Mouse (Mus musculus): ENCODE data around the gene Lig4.
A peak's percentile ranks its signal among the peaks of the same experiment; 100 is the strongest.

The Lig4 gene

DNA sequence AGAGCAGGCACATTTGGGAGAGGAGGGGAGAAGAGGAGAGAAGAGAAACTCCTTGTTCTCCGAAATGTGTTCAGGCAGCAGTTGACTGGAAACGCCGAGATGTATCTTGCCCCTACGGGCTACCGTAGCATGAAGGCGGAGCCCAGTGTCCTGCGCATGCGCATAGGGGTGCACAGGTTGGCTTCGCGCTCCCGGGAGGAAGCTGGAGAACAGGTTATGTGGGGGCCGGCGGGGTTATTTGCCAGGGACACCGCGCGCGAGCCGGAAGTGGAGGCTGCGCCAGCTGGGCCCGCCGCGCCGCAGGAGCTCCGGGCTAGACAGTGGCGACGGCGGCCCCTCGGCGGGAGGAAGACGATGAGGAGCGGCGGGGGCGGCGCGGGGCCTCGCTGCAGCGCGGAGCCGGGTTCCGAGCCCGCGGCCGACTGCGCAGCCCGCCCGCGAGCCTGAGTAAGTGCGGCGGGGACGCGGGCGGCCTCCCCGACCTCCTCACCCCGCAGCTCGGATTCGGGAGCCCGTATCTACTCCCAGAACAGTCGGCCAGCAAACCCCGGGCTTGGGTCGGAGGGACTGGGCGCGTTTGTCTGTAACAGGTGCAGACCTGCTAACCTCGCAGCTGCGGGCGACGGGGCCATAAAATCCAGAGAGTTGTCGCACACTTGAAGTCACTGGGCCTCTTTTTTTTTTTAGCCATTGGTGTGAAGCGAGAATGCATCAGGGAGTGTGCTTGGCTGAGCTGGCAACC is at the start of gene Lig4, which contains the start of gene Abhd13:
Gene Lig4 (minus strand): TSS at position 114 of the 742 bp plus-strand sequence.
Gene Abhd13 (plus strand): TSS at position 135 of the 742 bp plus-strand sequence.
- DNase-seq (ENCODE audit: low spot score): peak; percentile 96

DNA sequence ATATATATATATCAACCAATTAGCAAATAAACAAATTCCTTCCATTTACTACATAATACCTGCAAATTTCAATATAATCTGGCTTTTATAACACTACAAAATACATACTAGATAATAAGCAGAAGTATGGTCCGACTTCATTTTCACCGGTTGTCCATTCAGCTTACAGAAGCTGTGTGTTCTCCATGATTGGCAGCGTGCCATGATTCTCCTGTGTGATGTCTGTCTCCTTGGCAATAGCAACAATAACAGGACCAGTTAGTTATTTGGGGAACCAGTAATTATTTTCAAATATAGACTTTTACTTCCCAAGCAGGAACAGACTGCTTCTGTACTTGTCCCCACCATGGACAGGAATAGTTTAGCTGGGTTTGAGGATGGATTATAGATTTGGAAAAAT is 39.7 kb upstream of the Lig4 start:
- no peak for DNase-seq (ENCODE audit: low spot score)

DNA sequence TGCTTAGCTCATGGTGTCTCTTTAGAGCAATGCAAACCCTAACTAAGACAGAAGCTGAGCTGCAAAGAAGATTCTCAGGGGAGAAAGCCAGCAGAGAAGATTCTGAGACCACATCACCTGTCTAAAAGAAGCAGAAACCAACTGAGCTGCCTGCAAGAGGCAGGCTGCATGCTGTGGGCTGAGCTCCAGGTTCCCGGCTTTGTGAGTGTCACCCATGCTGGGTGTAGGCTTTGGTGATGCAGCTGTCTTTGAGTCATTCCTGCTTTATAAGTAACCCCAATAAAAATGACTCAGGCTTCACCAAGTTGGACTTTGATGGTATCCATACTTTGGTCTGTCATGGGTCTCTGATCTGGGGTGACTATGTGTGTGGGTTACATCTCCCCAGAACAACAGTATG is 38.8 kb upstream of the Lig4 start:
- DNase-seq (ENCODE audit: low spot score): no peak

DNA sequence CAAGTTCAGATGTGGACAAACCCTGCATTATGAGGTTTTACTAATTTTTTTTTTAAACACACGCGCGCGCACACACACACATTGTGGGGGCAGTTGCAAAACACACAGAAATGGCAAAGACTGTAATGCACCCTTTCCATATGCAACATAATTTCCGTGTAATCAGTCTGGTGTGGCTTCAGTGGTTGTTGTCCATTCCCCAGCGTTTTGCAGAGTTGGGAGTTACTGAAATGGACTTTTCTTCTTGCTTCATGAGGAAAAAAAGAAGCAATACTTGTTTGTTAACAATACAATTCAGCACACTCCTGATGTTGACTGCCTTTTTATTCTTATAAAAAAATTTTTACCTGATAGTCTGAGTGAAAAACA is 30.2 kb upstream of the Lig4 start:
- DNase-seq (ENCODE audit: low spot score): no peak

DNA sequence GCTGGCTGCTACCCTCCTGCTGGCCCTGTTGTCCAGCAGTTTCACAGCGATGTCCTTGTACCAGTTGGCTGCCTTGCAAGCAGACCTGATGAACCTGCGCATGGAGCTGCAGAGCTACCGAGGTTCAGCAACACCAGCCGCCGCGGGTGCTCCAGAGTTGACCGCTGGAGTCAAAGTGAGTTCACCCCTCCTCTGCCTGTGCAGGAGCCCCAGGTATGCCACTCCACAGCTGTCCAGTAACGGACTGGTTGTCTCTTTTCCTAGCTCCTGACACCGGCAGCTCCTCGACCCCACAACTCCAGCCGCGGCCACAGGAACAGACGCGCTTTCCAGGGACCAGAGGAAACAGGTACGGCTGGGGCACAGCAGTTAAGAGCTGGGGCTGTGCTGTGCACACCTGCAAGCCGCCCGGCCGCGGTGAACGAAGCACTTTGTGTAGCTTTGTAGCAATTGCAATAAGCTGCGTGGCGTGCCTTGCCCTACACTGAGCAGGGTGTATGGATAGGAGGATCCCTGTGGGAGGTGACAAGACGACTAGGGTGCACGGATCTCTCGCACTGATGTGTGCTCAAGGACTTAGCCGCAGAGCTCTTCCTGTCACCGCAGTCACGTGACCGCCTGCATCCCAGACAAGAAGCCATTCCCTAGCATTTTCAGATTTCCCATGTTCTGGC is 29.6 kb upstream of the Lig4 start:
- peak; percentile 4 for DNase-seq (ENCODE audit: low spot score)

DNA sequence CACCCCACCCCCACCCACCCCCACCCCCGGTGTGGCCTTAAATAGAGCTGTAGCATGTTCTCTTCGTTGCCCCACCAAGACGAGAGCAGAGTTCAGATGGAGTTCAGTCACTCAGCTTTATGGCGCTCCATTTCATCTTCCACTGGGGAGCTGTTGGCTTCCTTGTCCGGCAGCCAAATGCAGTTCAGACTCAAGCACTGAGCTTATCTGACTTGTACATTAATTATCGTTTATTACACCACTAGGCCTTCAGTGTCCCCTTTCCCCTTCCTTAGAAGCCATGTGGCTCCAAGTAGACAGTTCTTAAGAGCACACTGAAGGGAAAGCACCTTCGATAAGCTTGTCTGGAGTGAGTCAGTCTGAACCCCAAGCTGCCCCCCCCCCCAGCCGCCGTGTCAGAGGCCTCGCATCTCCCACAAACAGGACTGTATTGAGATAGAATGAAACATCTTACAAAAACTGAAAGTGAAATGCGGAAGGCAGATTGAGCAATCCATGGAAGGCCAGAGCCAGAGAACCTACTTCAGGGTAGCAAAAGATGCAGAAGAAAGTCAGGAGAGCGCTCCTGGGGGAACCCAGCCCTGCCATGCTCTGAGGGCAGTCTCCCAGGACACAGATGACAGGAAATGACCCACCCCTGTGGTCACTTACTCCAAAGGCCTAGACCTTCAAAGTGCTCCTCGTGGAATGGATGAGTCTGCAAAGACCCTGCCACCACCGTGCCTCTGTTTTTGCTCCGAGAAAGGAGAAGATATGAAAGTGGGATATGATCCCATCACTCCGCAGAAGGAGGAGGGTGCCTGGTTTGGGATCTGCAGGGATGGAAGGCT is 28.9 kb upstream of the Lig4 start, which contains the start of gene Tnfsf13b:
Gene Tnfsf13b (plus strand): TSS at position 312 of the 830 bp plus-strand sequence.
- no peak for DNase-seq (ENCODE audit: low spot score)

DNA sequence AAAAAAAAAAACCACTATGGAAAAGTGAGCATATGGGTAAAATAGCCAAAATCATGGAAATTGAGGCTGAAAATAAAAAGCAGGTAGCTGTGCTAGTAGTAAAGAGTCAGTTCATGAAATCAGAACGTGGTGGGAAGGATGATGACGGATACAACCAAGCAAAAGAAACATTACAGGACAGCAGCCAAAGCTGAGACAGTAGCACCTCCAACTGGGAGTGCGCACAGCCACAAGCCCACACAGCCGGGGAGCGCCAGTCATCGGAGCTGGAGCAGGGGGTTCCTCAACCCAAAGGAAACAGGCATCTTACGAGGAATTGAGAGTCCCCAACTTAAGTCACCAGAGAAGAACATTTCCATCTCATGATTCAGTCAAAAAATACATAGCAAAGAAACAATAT is 26.6 kb upstream of the Lig4 start:
- no peak for DNase-seq (ENCODE audit: low spot score)

DNA sequence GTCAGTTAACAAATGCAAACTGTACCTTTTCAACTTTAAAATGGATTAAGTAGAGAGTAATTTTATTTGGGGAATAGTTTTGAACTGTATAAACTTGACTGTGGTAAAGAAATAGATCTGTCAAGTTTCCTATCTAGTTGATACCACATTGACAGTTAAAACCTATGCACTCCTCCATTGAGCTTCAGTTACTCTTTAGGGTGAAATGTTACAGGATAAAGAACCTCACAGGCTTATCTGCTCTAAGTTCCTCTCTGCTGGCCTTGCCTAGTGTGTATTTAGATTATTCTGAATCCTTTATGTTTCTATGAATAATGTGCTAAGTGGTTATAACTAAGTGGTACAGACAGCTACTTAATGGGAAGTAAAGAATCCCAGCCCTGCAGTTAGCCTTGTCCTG is 2.7 kb upstream of the Lig4 start:
- DNase-seq (ENCODE audit: low spot score): no peak

DNA sequence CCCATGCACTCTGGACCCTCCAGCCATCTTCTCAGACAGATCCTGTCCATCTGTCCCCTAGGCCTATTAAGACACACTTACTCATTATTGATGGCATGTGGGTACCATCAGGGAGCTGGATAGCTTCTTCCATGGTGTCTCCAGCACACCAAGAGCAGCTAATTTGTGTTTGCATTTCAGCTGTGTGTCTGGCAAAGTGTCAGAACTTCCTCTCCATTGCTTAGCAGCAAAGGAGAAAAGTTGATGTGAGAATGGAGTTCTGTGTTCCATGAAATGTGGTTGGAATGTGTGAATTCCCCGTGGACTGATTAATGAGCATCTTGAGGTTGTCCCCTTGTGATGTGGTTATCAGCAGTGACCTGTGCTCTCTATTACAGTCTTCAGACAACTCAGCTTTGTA is 2.3 kb upstream of the Lig4 start:
- no peak for DNase-seq (ENCODE audit: low spot score)

DNA sequence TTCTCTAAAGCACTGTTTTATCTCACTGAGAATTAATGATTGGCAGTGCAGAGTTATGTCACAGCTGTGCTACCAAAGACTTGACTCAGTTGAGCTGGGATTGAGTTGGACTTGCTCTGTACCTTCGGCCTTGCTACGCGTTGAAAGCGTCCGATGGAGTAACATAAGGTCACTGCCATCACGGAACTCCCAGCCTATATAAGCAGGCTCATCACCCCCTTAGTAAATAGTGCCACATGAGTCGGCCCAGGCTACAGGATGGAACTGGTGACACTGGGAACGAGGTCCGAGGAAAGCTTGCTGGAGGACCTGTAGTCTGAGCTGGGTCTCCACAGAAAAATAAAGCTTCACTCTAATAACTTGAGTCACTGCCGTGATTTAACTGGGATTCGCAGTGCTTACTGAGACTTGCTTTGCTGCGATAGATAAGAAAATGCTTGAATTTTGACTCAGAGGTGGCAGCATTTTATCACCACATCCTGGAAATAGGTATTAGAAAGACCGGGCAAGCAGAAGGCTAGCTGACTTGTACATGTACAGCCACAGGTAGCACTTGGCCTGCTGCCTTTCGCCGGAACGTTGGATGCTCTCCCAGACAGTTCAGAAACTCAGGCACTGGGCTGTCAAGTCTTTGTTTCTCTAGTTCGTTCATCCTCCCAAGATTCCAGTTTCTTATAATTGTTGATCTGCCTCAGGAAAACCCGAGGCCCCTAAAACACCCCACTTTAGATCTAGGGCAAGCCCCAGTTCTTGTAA is 1.2 kb upstream of the Lig4 start:
- peak; percentile 5 for DNase-seq (ENCODE audit: low spot score)

DNA sequence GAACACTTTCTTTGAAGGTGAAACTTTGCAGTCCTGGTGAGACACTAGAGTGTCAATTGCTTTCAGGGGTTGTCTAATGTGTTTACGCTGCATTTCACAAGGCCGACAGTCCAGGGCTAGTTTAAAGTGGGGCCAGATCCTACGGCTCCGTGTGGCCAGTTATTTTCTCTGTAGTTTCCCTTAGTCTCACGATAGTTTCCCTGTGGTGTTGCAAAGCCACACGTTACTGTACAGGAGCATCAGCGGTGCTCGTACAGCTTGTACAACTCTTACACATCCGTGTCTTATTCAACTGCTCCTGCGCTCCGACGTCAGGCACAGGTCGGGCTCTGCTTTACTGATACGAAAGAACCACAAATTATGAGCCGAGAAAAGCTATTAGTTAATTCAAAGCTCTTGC is 470 bp downstream of the Lig4 start:
- peak; percentile 2 for DNase-seq (ENCODE audit: low spot score)

DNA sequence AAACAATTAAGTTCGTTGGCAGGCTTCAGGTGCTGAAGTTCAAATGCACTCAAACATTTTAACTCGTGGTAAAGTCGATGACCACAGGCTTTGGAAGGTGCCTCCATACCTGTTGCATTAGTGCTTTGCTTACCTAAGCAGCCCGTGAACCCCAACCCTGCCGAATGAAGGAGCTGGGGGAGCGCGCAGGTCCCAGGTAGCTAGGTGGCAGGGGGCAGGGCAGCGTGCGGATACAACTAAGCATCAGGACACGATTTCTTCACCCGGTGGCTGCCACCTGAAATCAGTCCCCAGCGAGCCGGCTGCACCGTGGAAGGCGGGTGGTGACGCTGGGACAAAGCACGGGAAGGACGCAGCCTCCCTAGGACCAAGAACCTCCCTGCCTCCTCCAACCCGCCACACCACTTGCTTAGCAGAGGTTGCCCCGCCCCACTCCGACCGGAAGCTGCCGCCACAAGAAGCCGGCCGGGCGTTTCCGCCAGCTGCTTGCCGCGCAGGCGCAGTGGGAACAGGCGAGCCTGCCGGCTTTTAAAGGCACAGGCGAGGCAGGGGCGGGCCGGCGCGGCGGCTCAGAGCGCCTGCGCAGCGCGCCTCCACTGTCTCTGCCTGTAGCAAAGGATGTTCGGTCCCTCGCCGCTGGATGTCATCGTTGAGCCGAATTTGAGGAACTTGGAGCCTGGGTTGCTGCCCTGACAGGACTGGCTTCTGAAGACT is 1.4 kb downstream of the Lig4 start:
- peak; percentile 98 for DNase-seq (ENCODE audit: low spot score)

DNA sequence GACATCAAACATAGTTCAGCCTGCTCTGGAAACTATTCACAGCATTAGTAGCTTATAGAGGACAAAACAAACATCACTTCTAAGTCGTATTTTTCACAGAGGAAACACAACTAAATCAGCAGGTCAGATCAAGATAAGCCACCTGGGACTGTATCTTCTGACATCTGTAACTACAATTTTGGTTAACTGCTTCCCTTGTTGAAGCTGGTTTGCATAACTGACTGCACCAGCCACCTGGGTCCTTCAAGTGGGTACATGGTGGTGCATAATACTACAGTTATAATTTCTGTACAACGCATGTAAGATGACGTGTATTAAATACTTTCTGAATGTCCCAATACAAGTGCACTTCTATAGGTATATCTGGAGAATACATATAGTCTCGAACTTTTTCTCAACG is 2.2 kb downstream of the Lig4 start:
- no peak for DNase-seq (ENCODE audit: low spot score)

DNA sequence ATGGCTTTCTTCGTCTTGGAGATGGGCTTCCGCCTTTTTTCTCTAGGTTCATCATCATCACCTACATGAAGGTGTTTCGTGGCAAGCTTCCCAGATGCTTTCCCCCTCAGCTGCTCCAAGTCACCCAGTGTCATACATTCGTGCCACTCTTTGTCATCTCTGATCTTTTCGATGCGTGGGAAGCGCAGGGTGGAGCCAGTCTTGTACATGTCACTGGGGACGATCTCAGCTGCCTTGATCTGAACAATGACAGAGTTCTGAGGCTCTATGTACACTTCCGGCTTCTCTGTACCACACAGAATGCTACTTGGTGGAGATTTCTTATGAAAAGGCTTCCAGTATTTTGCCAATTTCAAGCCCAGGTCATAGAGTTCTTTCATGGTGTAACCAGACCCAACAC is 5.6 kb downstream of the Lig4 start:
- DNase-seq (ENCODE audit: low spot score): no peak

DNA sequence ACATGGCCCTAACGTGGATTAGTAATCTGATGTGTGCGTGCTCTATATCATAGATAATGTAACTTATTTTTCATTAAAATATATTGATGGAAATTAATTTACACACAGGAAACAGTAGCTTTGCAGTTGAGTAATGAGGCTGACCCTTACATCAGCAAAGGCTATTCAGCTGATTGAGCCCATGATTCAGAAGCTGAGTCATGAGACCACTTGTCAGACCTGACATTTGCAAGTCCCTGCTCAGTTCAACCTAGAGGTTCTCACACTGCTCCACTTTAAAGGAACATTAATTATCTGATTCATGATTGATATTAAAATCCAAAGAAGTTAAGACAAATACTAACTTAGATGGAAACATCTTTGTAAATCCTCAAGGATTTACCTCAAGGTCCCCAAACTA is 17.6 kb downstream of the Lig4 start:
- no peak for DNase-seq (ENCODE audit: low spot score)

DNA sequence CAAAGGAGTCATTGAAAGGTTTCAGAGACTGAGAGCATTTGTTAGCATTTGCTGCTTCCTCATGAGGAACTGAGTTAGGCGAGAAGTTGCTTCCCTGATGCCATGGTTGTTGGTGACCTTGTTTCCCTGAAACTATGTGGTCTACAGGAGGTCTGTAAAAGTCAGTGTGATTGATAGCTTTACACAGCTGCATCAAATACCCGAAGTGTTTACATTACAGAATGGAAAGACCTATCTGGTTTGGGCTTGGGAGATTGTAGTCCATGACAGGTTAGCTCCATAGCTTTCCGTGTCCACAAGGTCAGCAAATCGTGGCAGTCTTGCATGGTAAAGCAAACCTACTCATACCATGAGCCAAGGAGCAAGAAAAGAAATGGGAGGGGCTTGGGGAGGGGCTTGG is 19.1 kb downstream of the Lig4 start:
- no peak for DNase-seq (ENCODE audit: low spot score)

DNA sequence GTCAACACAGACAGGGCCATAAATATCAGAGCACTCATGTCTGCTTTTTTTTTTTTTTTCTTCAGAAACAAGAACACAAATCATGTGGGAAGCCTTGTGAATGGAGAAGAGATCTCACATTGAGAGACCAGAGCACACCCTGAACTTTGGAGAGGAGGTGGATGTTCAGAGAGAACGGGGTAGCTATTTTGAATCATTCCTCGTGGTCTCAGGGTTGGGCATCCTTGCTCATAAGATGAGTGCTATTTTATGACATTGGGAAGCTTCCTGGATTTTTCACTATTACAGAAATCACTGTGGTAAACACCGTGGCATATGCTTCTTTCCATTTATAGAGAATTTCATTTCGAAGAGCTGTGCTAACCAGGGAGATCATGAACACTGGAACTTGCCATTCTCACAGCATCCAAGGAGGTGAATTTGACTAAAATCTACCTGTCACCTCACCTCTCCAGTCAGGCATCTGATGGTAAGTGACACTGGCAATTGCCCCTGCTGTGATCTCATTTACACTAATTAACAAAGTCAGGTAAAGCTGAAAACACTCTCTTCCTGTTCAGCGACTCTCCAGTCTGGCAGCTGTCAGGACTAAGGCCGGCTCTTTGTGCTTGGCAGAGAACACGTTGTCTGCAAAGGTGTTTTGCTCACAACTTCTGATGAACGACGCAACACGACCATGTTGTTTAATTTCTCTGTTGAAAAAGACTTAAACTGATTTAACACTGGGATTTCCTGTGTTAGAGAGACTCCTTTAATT is 28.2 kb downstream of the Lig4 start:
- no peak for DNase-seq (ENCODE audit: low spot score)

DNA sequence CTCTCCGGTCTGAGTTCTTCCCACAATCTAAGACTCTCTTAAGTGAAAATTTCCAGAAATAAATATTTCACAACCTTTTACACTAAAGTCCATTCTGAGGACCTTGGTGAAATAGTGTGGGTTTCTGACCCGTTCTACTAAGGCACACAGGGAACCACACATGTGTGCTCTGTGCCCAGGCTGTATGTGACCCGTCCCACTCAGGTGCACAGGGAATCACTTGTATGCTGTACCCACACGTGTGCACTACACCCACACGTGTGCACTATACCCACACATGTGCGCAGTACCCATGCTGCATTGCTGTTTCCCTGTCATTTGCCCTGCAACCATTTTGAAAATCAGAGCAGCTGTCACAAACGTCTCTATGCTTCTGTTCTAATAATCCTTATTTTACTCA is 41.9 kb downstream of the Lig4 start:
- DNase-seq (ENCODE audit: low spot score): no peak

DNA sequence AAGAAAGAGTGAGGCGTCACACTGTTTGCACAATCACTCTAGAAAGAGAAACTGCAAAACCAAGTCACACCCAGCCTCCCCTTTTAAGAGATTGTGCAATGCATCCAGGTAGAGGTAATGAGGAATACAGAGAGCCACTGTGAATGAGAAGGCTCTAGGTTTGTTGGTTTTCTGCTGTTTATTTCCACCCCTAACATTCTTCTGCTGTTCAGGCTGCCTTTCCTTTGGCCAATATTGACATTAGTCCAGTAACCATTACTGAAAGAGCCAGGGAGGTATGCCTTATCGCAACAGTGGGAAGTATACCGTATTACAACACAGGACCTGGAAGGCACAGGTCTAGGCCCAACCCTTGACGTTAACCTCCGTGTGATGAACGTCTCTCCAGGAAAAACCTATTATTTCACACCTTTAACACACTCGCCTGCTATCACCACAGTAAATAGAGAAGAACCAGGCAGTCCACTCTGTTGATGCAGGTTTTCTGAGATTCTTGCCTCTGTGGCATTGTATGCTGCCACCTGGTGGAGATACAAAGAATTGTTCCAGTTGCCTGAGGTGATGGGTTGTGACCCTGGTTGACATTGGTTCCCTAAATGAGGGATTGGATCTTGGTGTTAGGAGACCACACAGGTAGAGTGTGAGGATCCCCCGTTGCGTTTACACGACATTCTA is 42.5 kb downstream of the Lig4 start:
- DNase-seq (ENCODE audit: low spot score): peak; percentile 43

DNA sequence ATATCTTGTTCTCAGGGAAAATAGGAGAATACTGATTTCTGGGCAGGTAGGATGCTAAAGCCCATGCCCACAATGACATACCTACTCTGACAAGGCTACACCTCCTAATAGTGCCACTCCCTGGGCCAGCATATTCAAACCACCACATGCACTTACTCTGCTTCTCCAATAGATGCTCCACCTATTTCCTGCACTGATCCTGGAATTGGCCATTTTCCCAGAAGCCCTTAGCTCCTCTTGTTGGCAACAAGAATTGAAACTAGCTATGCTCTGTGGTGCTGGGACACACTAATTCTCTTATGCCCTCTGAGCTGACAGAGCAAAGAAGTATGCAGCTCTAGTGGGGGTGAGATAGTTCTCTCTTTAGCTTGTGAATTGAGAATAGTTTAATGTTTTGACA is 44.8 kb downstream of the Lig4 start:
- DNase-seq (ENCODE audit: low spot score): no peak
